Mouse (Mus musculus) skeletal muscle tissue, adult 2 months (tissue): ENCODE measurements around the gene Gm2916.
"Not testable (repeated sequence)": the region's sequence is repeated elsewhere in the genome, so short reads cannot be mapped to it uniquely, and the experiment has no call there.

Experiments
- DNase-seq: peaks from one replicate; pipeline ENCODE4 v3.0.0-alpha.2; 2012; ENCODE audit warnings: low read depth, low spot score

Gm2916 gene

DNA sequence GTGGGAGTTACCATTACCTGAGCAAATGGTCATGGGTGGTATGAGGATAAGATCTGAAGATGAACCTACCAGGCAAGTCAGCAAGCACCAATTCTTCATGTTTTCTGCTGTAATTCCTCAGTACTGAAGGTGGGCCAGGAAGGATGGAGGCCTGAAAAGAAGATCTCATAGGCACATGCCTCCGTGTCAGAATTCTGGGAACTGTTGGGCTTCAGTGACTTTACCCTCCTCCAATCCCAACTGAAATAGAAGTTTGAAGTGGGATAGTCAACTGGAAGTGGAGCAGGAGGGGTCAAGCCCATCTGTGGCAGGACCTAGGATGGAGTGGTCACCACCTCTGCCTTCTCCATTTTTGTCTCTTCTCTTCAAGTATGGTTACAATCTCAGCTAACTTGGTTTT, at the start of gene Gm2916:
Gene Gm2916 (plus strand): TSS at position 301 of the 400 bp plus-strand sequence.
- not testable (repeated sequence) for DNase-seq

DNA sequence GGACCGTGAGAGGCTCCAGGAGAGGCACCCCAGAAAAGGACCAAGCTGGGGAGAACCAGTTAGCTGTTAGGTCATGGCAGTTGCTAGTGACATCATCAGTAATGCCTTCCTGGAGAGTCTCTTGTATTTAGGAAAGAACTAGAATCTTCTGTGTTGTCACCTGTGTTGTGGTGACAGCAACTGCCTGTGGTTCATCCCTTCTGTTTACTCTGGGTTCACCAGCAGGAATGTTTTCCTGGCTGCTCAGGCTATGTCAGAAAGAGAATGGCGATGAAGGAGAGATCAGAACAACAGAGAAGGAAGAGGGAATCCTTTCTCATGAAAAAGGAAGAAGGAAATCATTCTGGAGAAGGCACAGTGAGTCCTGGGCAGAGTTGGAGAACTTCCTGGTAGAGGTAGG, 38.0 kb upstream of the Gm2916 start, which contains the start of gene Gm3033:
Gene Gm3033 (plus strand): TSS at position 301 of the 400 bp plus-strand sequence.
- not testable (repeated sequence) for DNase-seq

DNA sequence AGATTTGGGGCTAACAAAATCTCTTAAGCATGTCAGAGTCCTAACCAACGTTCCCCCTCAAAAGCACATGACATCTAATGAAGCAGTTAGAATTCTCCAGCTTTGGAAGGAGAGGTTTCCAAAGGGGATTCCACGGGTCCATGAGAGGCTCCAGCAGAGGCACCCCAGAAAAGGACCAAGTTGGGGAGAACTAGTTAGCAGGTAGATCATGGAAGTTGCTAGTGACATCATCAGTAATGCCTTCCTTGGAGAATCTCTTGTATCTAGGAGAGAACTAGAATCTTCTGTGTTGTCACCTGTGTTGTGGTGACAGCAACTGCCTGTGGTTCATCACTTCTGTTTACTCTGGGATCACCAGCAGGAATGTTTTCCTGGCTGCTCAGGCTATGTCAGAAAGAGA, 47.5 kb downstream of the Gm2916 start, which contains the start of gene Gm3029:
Gene Gm3029 (plus strand): TSS at position 301 of the 400 bp plus-strand sequence.
- DNase-seq = not testable (repeated sequence)

DNA sequence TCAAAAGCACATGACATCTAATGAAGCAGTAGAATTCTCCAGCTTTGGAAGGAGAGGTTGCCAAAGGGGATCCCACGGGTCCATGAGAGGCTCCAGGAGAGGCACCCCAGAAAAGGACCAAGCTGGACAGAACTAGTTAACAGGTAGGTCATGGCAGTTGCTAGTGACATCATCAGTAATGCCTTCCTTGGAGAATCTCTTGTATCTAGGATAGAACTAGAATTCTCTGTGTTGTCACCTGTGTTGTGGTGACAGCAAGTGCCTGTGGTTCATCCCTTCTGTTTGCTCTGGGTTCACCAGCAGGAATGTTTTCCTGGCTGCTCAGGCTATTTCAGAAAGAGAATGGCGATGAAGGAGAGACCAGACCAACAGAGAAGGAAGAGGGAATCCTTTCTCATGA, 79.3 kb downstream of the Gm2916 start, which contains the start of gene Gm3095:
Gene Gm3095 (plus strand): TSS at position 301 of the 400 bp plus-strand sequence.
- DNase-seq = not testable (repeated sequence)
